Mouse (Mus musculus): ENCODE data around the gene Slc35b2. TPM values are rescaled to one million over a fixed set of nuclear protein-coding genes. Genes with fewer than 3 reads are reported as not detected.

Gene Slc35b2
- total RNA-seq, 2 experiments from 2014 or later = 21.7 to 25.2 TPM

- no peak for ATAC-seq (replicated peaks; ENCODE audit: low FRiP score, poor library complexity, severe bottlenecking)
Measured at GRCm38 (mm10) chr17:45579554-45579953, 15.9 kb downstream of the Slc35b2 start.

- ATAC-seq (replicated peaks; ENCODE audit: low FRiP score, poor library complexity, severe bottlenecking) = 0 out of 2 replicates have a peak, but pooled peaks have one; percentile 9
Measured at GRCm38 (mm10) chr17:45580958-45581477, 17.3 kb downstream of the Slc35b2 start.

GRCm38 (mm10) chr17:45581567-45581983 is 17.9 kb downstream of the Slc35b2 start:
- ATAC-seq (replicated peaks; ENCODE audit: low FRiP score, poor library complexity, severe bottlenecking) = peak; percentile 73

- peak; percentile 34 for ATAC-seq (replicated peaks; ENCODE audit: low FRiP score, poor library complexity, severe bottlenecking)
Measured at GRCm38 (mm10) chr17:45582188-45582587, 18.5 kb downstream of the Slc35b2 start.

GRCm38 (mm10) chr17:45582715-45583355 is 19.2 kb downstream of the Slc35b2 start:
- ATAC-seq (replicated peaks; ENCODE audit: low FRiP score, poor library complexity, severe bottlenecking) = no peak

- ATAC-seq (replicated peaks; ENCODE audit: low FRiP score, poor library complexity, severe bottlenecking) = no peak
Measured at GRCm38 (mm10) chr17:45584096-45584896, 20.6 kb downstream of the Slc35b2 start.

- ATAC-seq (replicated peaks; ENCODE audit: low FRiP score, poor library complexity, severe bottlenecking) = no peak
Measured at GRCm38 (mm10) chr17:45584939-45585678, 21.4 kb downstream of the Slc35b2 start.

- ATAC-seq (replicated peaks; ENCODE audit: low FRiP score, poor library complexity, severe bottlenecking) = no peak
Measured at GRCm38 (mm10) chr17:45585725-45586448, 22.2 kb downstream of the Slc35b2 start.

GRCm38 (mm10) chr17:45586449-45586837 is 22.8 kb downstream of the Slc35b2 start:
- no peak for ATAC-seq (replicated peaks; ENCODE audit: low FRiP score, poor library complexity, severe bottlenecking)

GRCm38 (mm10) chr17:45588370-45588769 is 24.7 kb downstream of the Slc35b2 start:
- no peak for ATAC-seq (replicated peaks; ENCODE audit: low FRiP score, poor library complexity, severe bottlenecking)

- no peak for ATAC-seq (replicated peaks; ENCODE audit: low FRiP score, poor library complexity, severe bottlenecking)
Measured at GRCm38 (mm10) chr17:45589236-45589635, 25.6 kb downstream of the Slc35b2 start.

- no peak for ATAC-seq (replicated peaks; ENCODE audit: low FRiP score, poor library complexity, severe bottlenecking)
Measured at GRCm38 (mm10) chr17:45589844-45590243, 26.2 kb downstream of the Slc35b2 start.

- no peak for ATAC-seq (replicated peaks; ENCODE audit: low FRiP score, poor library complexity, severe bottlenecking)
Measured at GRCm38 (mm10) chr17:45590410-45590809, 26.7 kb downstream of the Slc35b2 start.

- no peak for ATAC-seq (replicated peaks; ENCODE audit: low FRiP score, poor library complexity, severe bottlenecking)
Measured at GRCm38 (mm10) chr17:45591701-45592605, 28.3 kb downstream of the Slc35b2 start.

GRCm38 (mm10) chr17:45592606-45593431 is 29.1 kb downstream of the Slc35b2 start:
- peak; percentile 19; the same call in 1 of the 2 replicates for ATAC-seq (replicated peaks; ENCODE audit: low FRiP score, poor library complexity, severe bottlenecking)

GRCm38 (mm10) chr17:45593479-45593878 is 29.8 kb downstream of the Slc35b2 start:
- ATAC-seq (replicated peaks; ENCODE audit: low FRiP score, poor library complexity, severe bottlenecking) = peak; percentile 76

- ATAC-seq (replicated peaks; ENCODE audit: low FRiP score, poor library complexity, severe bottlenecking) = no peak
Measured at GRCm38 (mm10) chr17:45594195-45594594, 30.5 kb downstream of the Slc35b2 start.

Measured in erythroblast, adult 5-6 weeks (primary cell).